Mouse (Mus musculus) kidney, adult 11 months (tissue): ENCODE data around the gene Trim25.
A peak's percentile ranks its signal among the peaks of the same experiment; 100 is the strongest.

Experiments
- DNase-seq: peaks from one replicate; pipeline ENCODE4 v3.0.0; 2022

Trim25 gene

GRCm38 (mm10) chr11:88998974-88999722 is at the start of gene Trim25:
Gene Trim25, plus strand, starts transcription at chr11:88999376.
- peak; percentile 94 for DNase-seq

GRCm38 (mm10) chr11:88949802-88950639 is 49.2 kb upstream of the Trim25 start:
- no peak for DNase-seq

- DNase-seq: no peak
Measured at GRCm38 (mm10) chr11:88950640-88951250, 48.4 kb upstream of the Trim25 start.

- no peak for DNase-seq
Measured at GRCm38 (mm10) chr11:88951576-88951975, 47.6 kb upstream of the Trim25 start.

- DNase-seq: no peak
Measured at GRCm38 (mm10) chr11:88952117-88952516, 47.1 kb upstream of the Trim25 start.

GRCm38 (mm10) chr11:88953582-88953981 is 45.6 kb upstream of the Trim25 start:
- no peak for DNase-seq

- DNase-seq: peak; percentile 37
Measured at GRCm38 (mm10) chr11:88954803-88955202, 44.4 kb upstream of the Trim25 start.

- DNase-seq: peak; percentile 98
Measured at GRCm38 (mm10) chr11:88955217-88955969, 43.8 kb upstream of the Trim25 start, which contains the start of gene Scpep1. Gene Scpep1, minus strand, starts transcription at chr11:88955465.

- peak; percentile 74 for DNase-seq
Measured at GRCm38 (mm10) chr11:88958851-88959250, 40.3 kb upstream of the Trim25 start.

- DNase-seq: no peak
Measured at GRCm38 (mm10) chr11:88966881-88967361, 32.3 kb upstream of the Trim25 start, which contains the start of gene Elobl. Gene Elobl, minus strand, starts transcription at chr11:88966931.

- DNase-seq: no peak
Measured at GRCm38 (mm10) chr11:88970202-88970732, 28.9 kb upstream of the Trim25 start, which contains the start of gene Coil. Gene Coil, plus strand, starts transcription at chr11:88970252.

- DNase-seq: peak; percentile 91
Measured at GRCm38 (mm10) chr11:88973776-88974701, 25.1 kb upstream of the Trim25 start.

GRCm38 (mm10) chr11:88976320-88976719 is 22.9 kb upstream of the Trim25 start:
- no peak for DNase-seq

GRCm38 (mm10) chr11:88977188-88977587 is 22.0 kb upstream of the Trim25 start:
- DNase-seq: no peak

- no peak for DNase-seq
Measured at GRCm38 (mm10) chr11:88981337-88981736, 17.8 kb upstream of the Trim25 start.

- no peak for DNase-seq
Measured at GRCm38 (mm10) chr11:88986616-88987015, 12.6 kb upstream of the Trim25 start.

- DNase-seq: no peak
Measured at GRCm38 (mm10) chr11:88988956-88989355, 10.2 kb upstream of the Trim25 start.

- no peak for DNase-seq
Measured at GRCm38 (mm10) chr11:88989530-88989929, 9.6 kb upstream of the Trim25 start.

- DNase-seq: no peak
Measured at GRCm38 (mm10) chr11:88993186-88993585, 6.0 kb upstream of the Trim25 start.

GRCm38 (mm10) chr11:88993625-88994024 is 5.6 kb upstream of the Trim25 start:
- peak; percentile 65 for DNase-seq

- no peak for DNase-seq
Measured at GRCm38 (mm10) chr11:88994492-88994891, 4.7 kb upstream of the Trim25 start.
